Mouse (Mus musculus) E14TG2a.4 (cell line): ENCODE results near the gene Gif.
A peak's percentile ranks its signal among the peaks of the same experiment; 100 is the strongest.

ENCODE experiments used
- CTCF ChIP-seq: conservative IDR thresholded peaks from 2 replicates; pipeline ENCODE4 v1.5.1; 2014; ENCODE audit warnings: low read length
- NANOG ChIP-seq: IDR thresholded peaks from 2 replicates; pipeline ENCODE4 v1.6.1; 2014; ENCODE audit warnings: borderline replicate concordance, low read length, mixed read lengths

DNA sequence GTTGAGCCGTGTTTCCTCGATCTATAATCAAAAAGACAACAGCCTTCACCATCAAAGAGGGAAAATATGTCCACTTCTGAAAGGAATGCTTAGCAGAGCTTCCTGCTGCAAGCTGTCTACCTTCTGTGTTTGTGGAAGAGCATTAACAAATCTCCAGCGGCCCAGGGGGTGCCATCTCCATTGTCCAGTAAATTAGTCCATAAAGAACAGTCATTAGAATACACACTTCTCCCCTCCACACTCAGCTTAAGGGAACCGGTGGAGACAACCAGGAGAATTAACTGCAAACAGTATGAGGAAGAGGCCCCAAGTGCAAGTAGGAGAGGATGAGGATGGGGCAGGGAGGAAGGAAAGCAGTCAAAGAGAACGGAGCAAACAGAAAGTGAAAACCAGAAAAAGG is 44.5 kb downstream of the Gif start:
- TF ChIP-seq CTCF (no peak), NANOG (peak; percentile 75)
